Mouse (Mus musculus) monocyte, adult 2 months (primary cell): ENCODE measurements around the gene Mmp2.
"Not testable (repeated sequence)": the region's sequence is repeated elsewhere in the genome, so short reads cannot be mapped to it uniquely, and the experiment has no call there.

Experiments
- DNase-seq, 2 experiments: peaks; one replicate each; pipeline ENCODE4 v3.0.0; 2022; ENCODE audit warnings: low spot score in 2 of 2, low read depth in 1 of 2

Mmp2 gene

GRCm38 (mm10) chr8:92838616-92839015 is 11.5 kb downstream of the Mmp2 start:
- no peak for DNase-seq

- DNase-seq: no peak
Observed at GRCm38 (mm10) chr8:92839161-92839560, 12.1 kb downstream of the Mmp2 start.

GRCm38 (mm10) chr8:92839876-92840275 is 12.8 kb downstream of the Mmp2 start:
- DNase-seq: peak; percentile 18 to 19

- DNase-seq: no peak
Observed at GRCm38 (mm10) chr8:92846684-92847083, 19.6 kb downstream of the Mmp2 start.

GRCm38 (mm10) chr8:92847299-92847698 is 20.2 kb downstream of the Mmp2 start:
- DNase-seq: no peak

- no peak for DNase-seq
Observed at GRCm38 (mm10) chr8:92849261-92849660, 22.2 kb downstream of the Mmp2 start.

GRCm38 (mm10) chr8:92850239-92850638 is 23.1 kb downstream of the Mmp2 start:
- no peak for DNase-seq

GRCm38 (mm10) chr8:92851381-92851780 is 24.3 kb downstream of the Mmp2 start:
- no peak for DNase-seq

- DNase-seq: peak; percentile 32 to 41
Observed at GRCm38 (mm10) chr8:92853188-92853983, 26.3 kb downstream of the Mmp2 start.

- peak in 1 of 2 experiments; percentile 53 for DNase-seq
Observed at GRCm38 (mm10) chr8:92854673-92855072, 27.6 kb downstream of the Mmp2 start.

- peak in 1 of 2 experiments; percentile 54 for DNase-seq
Observed at GRCm38 (mm10) chr8:92855171-92855894, 28.2 kb downstream of the Mmp2 start, which contains the start of gene Lpcat2. TSS of gene Lpcat2 (plus strand) at chr8:92855339.

GRCm38 (mm10) chr8:92856273-92856986 is 29.3 kb downstream of the Mmp2 start:
- DNase-seq: no peak

GRCm38 (mm10) chr8:92858475-92859182 is 31.5 kb downstream of the Mmp2 start:
- DNase-seq: no peak

- DNase-seq: no peak
Observed at GRCm38 (mm10) chr8:92861977-92862376, 34.9 kb downstream of the Mmp2 start.

GRCm38 (mm10) chr8:92870281-92870680 is 43.2 kb downstream of the Mmp2 start:
- no peak for DNase-seq

GRCm38 (mm10) chr8:92872063-92872759 is 45.1 kb downstream of the Mmp2 start:
- no peak for DNase-seq

- peak in 1 of 2 experiments; percentile 23 for DNase-seq
Observed at GRCm38 (mm10) chr8:92875795-92876194, 48.7 kb downstream of the Mmp2 start.

GRCm38 (mm10) chr8:92881247-92881646 is 54.2 kb downstream of the Mmp2 start:
- DNase-seq: no peak

GRCm38 (mm10) chr8:92883771-92884170 is 56.7 kb downstream of the Mmp2 start:
- no peak for DNase-seq

- DNase-seq: not testable (repeated sequence)
Observed at GRCm38 (mm10) chr8:92892216-92892615, 65.1 kb downstream of the Mmp2 start.
